Mouse (Mus musculus): ENCODE data around the gene Spc25.

- TF ChIP-seq CTCF (IDR thresholded peaks at IDR 0.05; ENCODE audit: low read depth, low read length) = no peak
- no peak for TF ChIP-seq POLR2A (IDR thresholded peaks at IDR 0.05; ENCODE audit: borderline replicate concordance, low read depth, low read length)
These were observed 42.3 kb upstream of the Spc25 start for GRCm38 (mm10) chr2:69248221-69248755.
